Comparison of ENCODE assay signal across 28 mouse cellular contexts in genomic region chr16:67175386-67175785, GRCm38 (mm10).
DNase-seq lines count a peak whose midpoint lies in the region; ATAC-seq and TF ChIP-seq lines count a peak whose summit lies in the region.
"Had no signal": no experiment of that assay in that cellular context is flagged by ENCODE, and none has a peak within 500 bp of the region (broad histone marks: within the 10 kb centered on the region; RNA-seq: fewer than 3 reads in every experiment).

No protein-coding gene starts in this region.

- no peak overlapping the region for H3K4me3 ChIP-seq in neural tube, embryonic 14.5 days (ENCODE audit: low read depth, low read length)
- H3K4me3 ChIP-seq in neural tube, embryonic 15.5 days (replicated peaks): no peak overlapping the region
- no peak overlapping the region for H3K4me3 ChIP-seq in forebrain, embryonic 16.5 days (replicated peaks; ENCODE audit: low read length)
- H3K4me3 ChIP-seq in midbrain, postnatal 0 days (ENCODE audit: low read depth, low read length): no peak overlapping the region
- H3K4me3 ChIP-seq: erythroblast, embryonic 14.5 days; limb, embryonic 13.5 days; lung, embryonic 15.5 days; megakaryocyte, embryonic 14.5 days had no signal

- no peaks in the 10 kb centered on the region for H3K4me1 ChIP-seq in neural tube, embryonic 14.5 days (ENCODE audit: control insufficient read depth, insufficient read depth, low read length)
- H3K4me1 ChIP-seq in neural tube, embryonic 15.5 days: no peaks in the 10 kb centered on the region
- peaks cover 2% of the 10 kb centered on the region; the same call in 1 of the 2 replicates for H3K4me1 ChIP-seq in forebrain, embryonic 16.5 days (replicated peaks; ENCODE audit: control insufficient read depth, insufficient read depth, low read length)
- no peaks in the 10 kb centered on the region for H3K4me1 ChIP-seq in midbrain, postnatal 0 days (ENCODE audit: insufficient read depth, low read length)
- H3K4me1 ChIP-seq: limb, embryonic 13.5 days; lung, embryonic 15.5 days; megakaryocyte, embryonic 14.5 days had no signal

- H3K27ac ChIP-seq in neural tube, embryonic 14.5 days (ENCODE audit: low read depth, low read length): no peak overlapping the region
- H3K27ac ChIP-seq in neural tube, embryonic 15.5 days (replicated peaks): no peak overlapping the region
- no peak overlapping the region for H3K27ac ChIP-seq in forebrain, embryonic 16.5 days (ENCODE audit: low read length)
- H3K27ac ChIP-seq in midbrain, postnatal 0 days (ENCODE audit: low read depth, low read length): no peak overlapping the region
- H3K27ac ChIP-seq: hindbrain, embryonic 14.5 days; kidney, postnatal 0 days; limb, embryonic 13.5 days; lung, embryonic 15.5 days had no signal

- no peaks in the 10 kb centered on the region for H3K27me3 ChIP-seq in neural tube, embryonic 14.5 days (ENCODE audit: control insufficient read depth, insufficient read depth, low read length)
- H3K27me3 ChIP-seq in neural tube, embryonic 15.5 days (replicated peaks): no peaks in the 10 kb centered on the region
- no peaks in the 10 kb centered on the region for H3K27me3 ChIP-seq in forebrain, embryonic 16.5 days (replicated peaks; ENCODE audit: control insufficient read depth, insufficient read depth, low read length)
- no peaks in the 10 kb centered on the region for H3K27me3 ChIP-seq in midbrain, postnatal 0 days (ENCODE audit: insufficient read depth, low read length)
- H3K27me3 ChIP-seq: limb, embryonic 13.5 days; lung, embryonic 15.5 days; megakaryocyte, embryonic 14.5 days had no signal

- H3K36me3 ChIP-seq in neural tube, embryonic 14.5 days (ENCODE audit: control insufficient read depth, insufficient read depth, low read length): no peaks in the 10 kb centered on the region
- H3K36me3 ChIP-seq in neural tube, embryonic 15.5 days: no peaks in the 10 kb centered on the region
- no peaks in the 10 kb centered on the region for H3K36me3 ChIP-seq in forebrain, embryonic 16.5 days (ENCODE audit: control insufficient read depth, insufficient read depth)
- no peaks in the 10 kb centered on the region for H3K36me3 ChIP-seq in midbrain, postnatal 0 days (ENCODE audit: insufficient read depth, low read length)
- H3K36me3 ChIP-seq: limb, embryonic 13.5 days; lung, embryonic 15.5 days had no signal

- H3K9ac ChIP-seq in neural tube, embryonic 14.5 days (replicated peaks; ENCODE audit: low read depth, low read length): no peak overlapping the region
- no peak overlapping the region for H3K9ac ChIP-seq in neural tube, embryonic 15.5 days (replicated peaks)
- H3K9ac ChIP-seq in forebrain, embryonic 16.5 days (replicated peaks; ENCODE audit: low read depth, low read length): no peak overlapping the region
- H3K9ac ChIP-seq in midbrain, postnatal 0 days (replicated peaks; ENCODE audit: low read length, poor library complexity, severe bottlenecking): no peak overlapping the region
- H3K9ac ChIP-seq: hindbrain, embryonic 14.5 days; limb, embryonic 13.5 days; lung, embryonic 15.5 days had no signal

- H3K4me2 ChIP-seq in neural tube, embryonic 14.5 days (ENCODE audit: low read depth, low read length): no peak overlapping the region
- H3K4me2 ChIP-seq in neural tube, embryonic 15.5 days: no peak overlapping the region
- H3K4me2 ChIP-seq in forebrain, embryonic 16.5 days (ENCODE audit: low read length): no peak overlapping the region
- H3K4me2 ChIP-seq in midbrain, postnatal 0 days (ENCODE audit: low read depth, low read length, poor library complexity, severe bottlenecking): no peak overlapping the region
- H3K4me2 ChIP-seq: heart, embryonic 11.5 days; hindbrain, embryonic 14.5 days; limb, embryonic 13.5 days; liver, embryonic 11.5 days; lung, embryonic 15.5 days had no signal

- 47% methylated on average over 4 of the region's 4 CpGs for WGBS in neural tube, embryonic 14.5 days
- 46% methylated on average over 4 of the region's 4 CpGs for WGBS in neural tube, embryonic 15.5 days
- 22% methylated on average over 4 of the region's 4 CpGs for WGBS in forebrain, embryonic 16.5 days
- WGBS in midbrain, postnatal 0 days: 38% methylated on average over 4 of the region's 4 CpGs

- no peaks in the 10 kb centered on the region for H3K9me3 ChIP-seq in neural tube, embryonic 14.5 days (ENCODE audit: control insufficient read depth, low read length)
- H3K9me3 ChIP-seq in neural tube, embryonic 15.5 days (replicated peaks): no peaks in the 10 kb centered on the region
- no peaks in the 10 kb centered on the region for H3K9me3 ChIP-seq in forebrain, embryonic 16.5 days (ENCODE audit: control insufficient read depth, low read length)
- H3K9me3 ChIP-seq in midbrain, postnatal 0 days (ENCODE audit: low read length): no peaks in the 10 kb centered on the region
- H3K9me3 ChIP-seq: limb, embryonic 13.5 days; lung, embryonic 15.5 days; megakaryocyte, embryonic 14.5 days had no signal

- no peak for TF ChIP-seq CTCF in midbrain, postnatal 0 days (IDR thresholded peaks at IDR 0.05)

- peak; percentile 38; the same call in 1 of the 2 replicates for ATAC-seq in neural tube, embryonic 14.5 days (ENCODE audit: low read depth)
- no peak for ATAC-seq in neural tube, embryonic 15.5 days (ENCODE audit: low FRiP score)
- ATAC-seq in forebrain, embryonic 16.5 days: peak; percentile 96
- ATAC-seq in midbrain, postnatal 0 days (ENCODE audit: low FRiP score): no peak
- ATAC-seq: inflammation-experienced regulatory T-cells, adult 6 months had no signal

- DNase-seq in layer of hippocampus, adult 9-10 months (ENCODE audit: low spot score): peak; percentile 5
- no peak for DNase-seq in layer of hippocampus, postnatal 10 days (ENCODE audit: low spot score in 2 of 2)
- DNase-seq in midbrain, postnatal 0 days (ENCODE audit: low spot score): peak; percentile 7
- no peak for DNase-seq in left cerebral cortex, adult 18-20 months (ENCODE audit: low spot score in 2 of 2)
- DNase-seq in kidney, adult 9 months: no peak
- DNase-seq: adrenal gland, postnatal 14 days; cerebellum, adult 18-20 months; cerebellum, postnatal 10 days; gastrocnemius, postnatal 25 days; heart, adult 18-20 months; heart, postnatal 4 days; kidney, adult 18-20 months; kidney, postnatal 4 days; lung, postnatal 4 days; thymus, adult 2 months; thymus, postnatal 36 days had no signal

Comparison
In these comparisons a context has a peak if more than half of its experiments do, and no peak if none do; other contexts are left out.
1. DNase-seq: peak in layer of hippocampus, adult 9-10 months (single experiment) and midbrain, postnatal 0 days (single experiment); none in layer of hippocampus, postnatal 10 days (0 of 2), left cerebral cortex, adult 18-20 months (0 of 2) and kidney, adult 9 months (single experiment).
2. ATAC-seq: peak in neural tube, embryonic 14.5 days (single experiment) and forebrain, embryonic 16.5 days (single experiment); none in neural tube, embryonic 15.5 days (single experiment) and midbrain, postnatal 0 days (single experiment).